Mouse (Mus musculus) liver, postnatal 0 days (tissue): ENCODE measurements around the gene Clns1a. TPM values are rescaled to one million over a fixed set of nuclear protein-coding genes. Genes with fewer than 3 reads are reported as not detected.

Source experiments
- ATAC-seq: fragments of 200-750 bp; cut with Nextera tagmentation; 2 replicates; pipeline ENCODE4 v1.8.0; 2017; ENCODE audit warnings: mild to moderate bottlenecking, moderate library complexity
- DNase-seq: peaks from one replicate; pipeline ENCODE4 v3.0.0-alpha.2; 2016
- H3K27ac ChIP-seq: fragments of 300-500 bp; sonication (generic); 2 replicates; pipeline ENCODE4 v1.5.1; 2014; ENCODE audit warnings: antibody characterized with exemption, moderate library complexity, mild to moderate bottlenecking, low read depth
- H3K27me3 ChIP-seq: fragments of 300-500 bp; sonication (generic); 2 replicates; pipeline ENCODE4 v1.6.1; 2014; ENCODE audit warnings: low read length, control low read depth, mixed read lengths; ENCODE audit not compliant: insufficient read depth
- H3K36me3 ChIP-seq: fragments of 300-500 bp; sonication (generic); replicated peaks from 2 replicates; pipeline ENCODE4 v1.6.1; 2014; ENCODE audit warnings: mild to moderate bottlenecking, control low read depth, low read length, moderate library complexity, mixed read lengths; ENCODE audit not compliant: insufficient read depth
- H3K4me1 ChIP-seq: fragments of 300-500 bp; sonication (generic); 2 replicates; pipeline ENCODE4 v1.6.1; 2014; ENCODE audit warnings: antibody characterized with exemption, mild to moderate bottlenecking, control low read depth; ENCODE audit not compliant: insufficient read depth
- H3K4me2 ChIP-seq: fragments of 300-500 bp; sonication (generic); 2 replicates; pipeline ENCODE4 v1.6.1; 2014; ENCODE audit warnings: low read depth, mild to moderate bottlenecking, low read length, moderate library complexity, mixed read lengths
- H3K4me3 ChIP-seq: fragments of 300-500 bp; sonication (generic); 2 replicates; pipeline ENCODE4 v1.5.1; 2014; ENCODE audit warnings: low read depth, low read length
- H3K9ac ChIP-seq: fragments of 300-500 bp; sonication (generic); replicated peaks from 2 replicates; pipeline ENCODE4 v1.6.1; 2014; ENCODE audit warnings: mild to moderate bottlenecking, moderate library complexity
- H3K9me3 ChIP-seq: fragments of 300-500 bp; sonication (generic); 2 replicates; pipeline ENCODE4 v1.6.1; 2016; ENCODE audit warnings: mild to moderate bottlenecking, control low read depth, low read length, mixed read lengths
- CTCF ChIP-seq: sonication (generic); IDR thresholded peaks from 2 replicates; pipeline ENCODE4 v1.5.1; 2016; ENCODE audit warnings: antibody characterized with exemption, low read depth
- EP300 ChIP-seq: IDR thresholded peaks from 2 replicates; pipeline ENCODE4 v1.6.1; 2016; ENCODE audit warnings: antibody characterized with exemption, low read depth, mild to moderate bottlenecking
- WGBS: fragments of 180-500 bp; shearing (Covaris S2); extraction: QIAGEN DNeasy Blood & Tissue Kit; methylation state at CpG from one replicate; pipeline ENCODE4 v1.1.7; 2014; ENCODE audit not compliant: insufficient replicate concordance; 5-methylcytosine and 5-hydroxymethylcytosine counted together
- polyA plus RNA-seq: library from polyadenylated mRNA; unstranded; fragments of >200 nt; fragmentation: Nextera tagmentation; extraction: Ambion mirVana; gene quantifications from 2 replicates; pipeline ENCODE4 v1.2.1, GENCODE M21; 2015

Clns1a gene
- polyA plus RNA-seq, 1 experiment from 2014 or later: 42.0 TPM

DNA sequence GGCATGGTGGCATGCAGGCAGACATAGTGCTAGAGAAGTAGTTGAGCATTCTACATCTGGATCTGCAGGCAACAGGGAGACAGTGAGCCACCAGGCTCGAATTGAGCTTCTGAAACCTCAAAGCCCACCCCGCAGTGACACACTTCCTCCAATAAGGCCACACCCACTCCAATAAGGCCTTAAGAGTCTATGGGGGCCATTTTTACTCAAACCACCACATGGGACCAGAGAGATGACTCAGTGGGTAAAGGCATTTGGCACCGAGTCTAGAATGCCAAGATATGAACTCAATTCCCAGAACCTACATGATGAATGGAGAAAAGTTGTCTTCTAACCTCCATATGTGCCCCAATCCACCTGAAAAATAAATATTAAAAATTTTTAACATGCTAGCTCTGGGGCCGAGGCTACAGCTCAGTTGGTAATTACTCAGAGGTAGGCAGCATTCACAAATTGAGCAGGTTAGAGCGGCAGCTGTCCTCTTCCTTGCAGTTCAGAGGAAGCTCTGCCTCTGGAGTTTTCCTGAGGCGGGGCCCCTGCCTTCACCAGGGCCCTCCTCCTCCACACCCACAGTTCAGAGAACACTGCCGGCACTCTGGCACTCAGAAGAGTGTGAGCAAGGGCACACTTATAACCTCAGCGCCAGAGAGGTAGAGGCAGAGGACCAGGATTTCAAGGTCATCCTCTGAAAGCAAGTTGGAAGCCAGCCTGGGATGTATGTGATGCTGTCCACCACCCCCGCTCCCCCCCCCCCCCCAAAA lies 70.2 kb downstream of the Clns1a start:
- Histone ChIP-seq H3K4me1 (no peaks in the 10 kb centered on the region), H3K9ac (no peak overlapping the region), H3K9me3 (no peaks in the 10 kb centered on the region), H3K27ac (no peak overlapping the region), H3K4me3 (no peak overlapping the region), H3K4me2 (no peak overlapping the region), H3K36me3 (no peaks in the 10 kb centered on the region), H3K27me3 (no peaks in the 10 kb centered on the region)
- TF ChIP-seq EP300 (no peak), CTCF (no peak)
- WGBS: 51% methylated on average over 9 of the region's 9 CpGs
- ATAC-seq (no peak), DNase-seq (no peak)

DNA sequence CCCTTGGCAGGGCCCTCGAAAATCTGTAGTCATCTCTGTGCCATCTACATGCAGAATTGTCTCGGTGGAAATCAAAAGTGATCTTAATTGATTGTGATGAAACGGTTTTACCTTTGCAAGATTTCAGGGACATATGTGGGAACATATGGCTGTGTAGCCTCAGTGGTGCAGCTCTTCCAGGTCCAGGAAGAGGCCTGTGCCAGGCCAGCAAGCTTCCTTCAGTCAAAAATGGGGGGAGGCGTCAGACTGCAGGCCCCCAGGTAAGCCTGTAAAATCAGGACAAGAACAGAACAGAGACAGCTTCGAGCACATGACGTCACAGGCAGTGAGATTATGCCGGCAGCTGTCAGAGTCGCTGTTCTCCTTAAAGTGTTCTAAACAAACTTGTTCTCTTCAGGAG lies 71.4 kb downstream of the Clns1a start:
- no peak overlapping the region for H3K4me2 ChIP-seq
- no peak overlapping the region for H3K27ac ChIP-seq
- no peaks in the 10 kb centered on the region for H3K27me3 ChIP-seq
- no peaks in the 10 kb centered on the region for H3K9me3 ChIP-seq
- no peak for TF ChIP-seq EP300
- no peak for TF ChIP-seq CTCF
- H3K4me1 ChIP-seq: no peaks in the 10 kb centered on the region
- 73% methylated on average over 8 of the region's 8 CpGs for WGBS
- no peak overlapping the region for H3K9ac ChIP-seq
- ATAC-seq (no peak), DNase-seq (no peak)
- H3K36me3 ChIP-seq: no peaks in the 10 kb centered on the region
- no peak overlapping the region for H3K4me3 ChIP-seq

DNA sequence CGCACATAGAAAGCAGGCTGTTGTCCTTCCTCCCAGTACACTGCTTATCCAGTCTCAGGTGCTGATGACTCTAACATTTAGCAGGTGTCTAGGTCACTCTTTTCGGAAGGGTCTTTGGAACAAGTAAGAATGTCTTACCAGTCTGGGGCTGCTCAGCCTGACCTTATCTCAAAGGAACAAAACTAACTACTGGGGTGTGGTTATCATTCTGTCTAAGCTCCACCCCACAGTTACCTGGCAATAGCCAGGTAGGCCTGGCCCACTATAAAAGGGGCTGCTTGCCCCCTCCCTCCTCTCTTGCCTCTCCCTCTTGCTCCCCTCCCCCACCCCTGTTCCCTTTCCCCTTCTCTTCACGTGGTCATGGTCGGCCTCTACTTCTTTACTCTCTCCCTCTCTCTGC lies 72.6 kb downstream of the Clns1a start:
- no peaks in the 10 kb centered on the region for H3K9me3 ChIP-seq
- H3K4me1 ChIP-seq: no peaks in the 10 kb centered on the region
- H3K4me2 ChIP-seq: no peak overlapping the region
- no peak overlapping the region for H3K27ac ChIP-seq
- H3K4me3 ChIP-seq: no peak overlapping the region
- ATAC-seq (no peak), DNase-seq (no peak)
- H3K27me3 ChIP-seq: no peaks in the 10 kb centered on the region
- WGBS: 52% methylated on average over 4 of the region's 4 CpGs
- TF ChIP-seq CTCF: no peak
- no peak for TF ChIP-seq EP300
- H3K9ac ChIP-seq: no peak overlapping the region
- H3K36me3 ChIP-seq: no peaks in the 10 kb centered on the region

Other genes starting within 250 kb of the Clns1a start
- gene Kctd14, start 245.3 kb upstream of the Clns1a start, polyA plus RNA-seq: 3.9 and 5.0 TPM in 2 replicates
- 10.3 TPM in 2 replicates for gene Ints4, start 215.7 kb upstream of the Clns1a start, polyA plus RNA-seq
- 21.9 and 30.9 TPM in 2 replicates for gene Aamdc, start 117.1 kb upstream of the Clns1a start, polyA plus RNA-seq
- gene Rsf1, start 116.7 kb upstream of the Clns1a start, polyA plus RNA-seq: 5.5 TPM in 2 replicates
- gene Aqp11, start 41.7 kb downstream of the Clns1a start, polyA plus RNA-seq: 51.0 and 55.0 TPM in 2 replicates
- gene Pak1, start 91.9 kb downstream of the Clns1a start, polyA plus RNA-seq: 8.1 and 9.6 TPM in 2 replicates
- gene Gdpd4, start 223.3 kb downstream of the Clns1a start, polyA plus RNA-seq: not detected in 2 replicates